Mouse (Mus musculus): ENCODE results near the gene Asdurf. TPM values are rescaled to one million over a fixed set of nuclear protein-coding genes. Genes with fewer than 3 reads are reported as not detected.

The Asdurf gene
- polyA plus RNA-seq, 1 experiment from 2014 or later, result 5.8 TPM

DNA sequence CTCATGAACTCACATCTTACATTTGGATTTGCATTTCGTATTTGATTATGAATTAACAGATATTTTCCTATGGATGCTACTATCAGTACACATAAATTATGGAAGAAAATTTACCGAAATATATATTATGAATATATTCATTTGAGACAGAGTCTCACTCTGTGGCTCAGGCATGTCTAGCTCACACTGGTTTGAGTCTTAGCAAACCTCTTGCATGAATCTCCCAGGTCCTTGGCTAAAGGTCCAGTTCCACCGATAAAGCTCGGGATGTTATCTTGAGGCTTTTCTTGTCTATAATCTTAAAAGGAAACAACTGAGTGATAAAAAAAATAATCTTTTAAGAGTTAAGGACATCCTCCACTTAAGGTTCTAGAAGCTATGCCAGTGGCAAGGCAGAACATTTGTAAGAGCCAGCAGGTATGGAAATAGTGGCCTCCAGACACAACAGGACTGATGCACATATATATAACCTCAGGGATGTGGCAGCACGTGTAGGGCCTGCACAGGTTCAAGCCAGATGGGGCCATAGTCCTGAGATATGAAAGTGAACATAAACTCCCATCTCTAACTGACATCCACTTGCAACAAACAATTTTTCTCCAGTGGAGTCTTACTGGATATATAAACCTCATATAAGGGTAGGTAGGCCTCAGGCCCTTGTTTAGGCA, 27.5 kb downstream of the Asdurf start:
- no peak overlapping the region for H3K4me2 ChIP-seq (replicated peaks)

DNA sequence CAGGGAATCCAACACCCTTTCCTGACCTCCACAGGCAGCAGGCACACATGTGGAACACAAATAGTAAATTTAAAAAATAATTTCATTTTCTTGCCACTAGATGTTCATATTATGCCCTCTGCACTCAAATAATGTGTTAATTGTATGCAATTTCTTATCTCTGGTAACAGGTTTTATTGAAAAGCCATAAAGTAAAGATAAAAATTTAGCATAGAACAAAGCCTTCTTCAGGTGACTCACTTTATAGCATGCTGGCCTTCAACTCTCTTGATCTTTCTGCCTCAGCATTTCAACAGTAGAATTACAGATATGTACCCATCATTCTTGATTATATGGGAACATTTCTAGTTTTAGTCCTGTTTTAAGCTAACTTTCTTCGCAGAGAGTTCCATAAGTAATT, 28.1 kb downstream of the Asdurf start:
- Histone ChIP-seq H3K27me3 (no peaks in the 10 kb centered on the region), H3K9ac (replicated peaks) (no peak overlapping the region), H3K4me2 (replicated peaks) (no peak overlapping the region), H3K4me1 (replicated peaks) (no peaks in the 10 kb centered on the region), H3K27ac (no peak overlapping the region), H3K36me3 (peaks cover 16% of the 10 kb centered on the region), H3K9me3 (no peaks in the 10 kb centered on the region), H3K4me3 (replicated peaks) (no peak overlapping the region)
- 100% methylated on average over 1 of the region's 1 CpGs for WGBS
- no peak for ATAC-seq

More for the DNA sequence above, 27.5 kb downstream of the Asdurf start:
- H3K27ac ChIP-seq, result no peak overlapping the region
- no peak for ATAC-seq
- no peaks in the 10 kb centered on the region for H3K4me1 ChIP-seq (replicated peaks)
- no peaks in the 10 kb centered on the region for H3K9me3 ChIP-seq
- WGBS, result 97% methylated on average over 5 of the region's 5 CpGs
- no peaks in the 10 kb centered on the region for H3K27me3 ChIP-seq
- no peak overlapping the region for H3K9ac ChIP-seq (replicated peaks)
- peaks cover 15% of the 10 kb centered on the region for H3K36me3 ChIP-seq
- no peak overlapping the region for H3K4me3 ChIP-seq (replicated peaks)

DNA sequence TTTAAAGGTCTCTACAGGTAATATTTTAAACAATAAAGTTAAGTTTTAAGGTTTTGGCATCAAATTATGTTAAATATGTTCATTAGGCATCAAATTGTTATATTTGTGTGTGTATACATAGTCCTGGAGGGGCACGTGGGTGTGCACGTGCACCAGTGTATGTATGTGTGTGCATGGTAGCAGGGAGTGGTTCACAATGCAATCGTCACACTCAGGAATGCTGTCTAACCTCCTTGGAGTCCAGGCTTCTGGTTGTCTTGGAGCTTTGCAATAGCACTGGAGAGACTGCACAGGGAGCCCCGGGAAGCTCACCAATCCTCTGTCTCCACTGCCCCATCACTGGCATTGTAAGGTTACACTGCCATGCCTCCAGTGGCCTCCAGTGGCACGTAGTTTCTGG, 29.2 kb downstream of the Asdurf start:
- Histone ChIP-seq H3K27me3 (no peaks in the 10 kb centered on the region), H3K27ac (no peak overlapping the region), H3K36me3 (peaks cover 20% of the 10 kb centered on the region), H3K9ac (replicated peaks) (no peak overlapping the region), H3K9me3 (no peaks in the 10 kb centered on the region), H3K4me1 (replicated peaks) (no peaks in the 10 kb centered on the region), H3K4me2 (replicated peaks) (no peak overlapping the region), H3K4me3 (replicated peaks) (no peak overlapping the region)
- 94% methylated on average over 5 of the region's 5 CpGs for WGBS
- ATAC-seq, result no peak

DNA sequence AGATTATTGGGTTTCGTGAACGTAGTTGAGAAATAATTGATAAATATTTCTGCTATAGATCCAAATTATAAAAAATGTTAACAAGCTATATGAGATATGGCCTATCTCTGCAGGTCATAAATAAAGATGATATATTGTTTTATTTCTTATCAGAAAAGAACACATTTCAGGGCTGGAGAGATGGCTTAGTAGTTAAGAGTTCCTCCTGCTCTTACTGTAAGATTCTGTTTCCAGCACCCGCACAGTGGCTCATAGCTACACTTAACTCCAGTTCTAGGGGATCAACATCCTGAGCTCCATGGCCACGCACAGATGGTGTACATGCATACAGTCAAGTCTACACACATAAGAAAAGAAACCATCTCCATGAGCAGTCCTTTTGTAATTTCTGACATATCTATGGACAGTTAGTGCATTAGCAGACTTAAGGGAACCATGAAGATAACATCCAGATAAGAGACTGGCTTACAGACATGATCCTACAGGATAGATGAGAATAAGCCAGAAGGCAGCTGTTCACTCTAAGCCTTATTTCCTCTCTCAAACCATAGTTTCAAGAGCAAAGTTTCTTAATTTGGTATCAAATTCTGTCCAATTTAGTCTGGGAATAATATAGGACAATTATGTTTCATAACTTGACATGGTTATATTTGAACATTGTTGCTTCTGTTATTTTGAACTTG, 30.6 kb downstream of the Asdurf start:
- WGBS, result 97% methylated on average over 4 of the region's 4 CpGs

DNA sequence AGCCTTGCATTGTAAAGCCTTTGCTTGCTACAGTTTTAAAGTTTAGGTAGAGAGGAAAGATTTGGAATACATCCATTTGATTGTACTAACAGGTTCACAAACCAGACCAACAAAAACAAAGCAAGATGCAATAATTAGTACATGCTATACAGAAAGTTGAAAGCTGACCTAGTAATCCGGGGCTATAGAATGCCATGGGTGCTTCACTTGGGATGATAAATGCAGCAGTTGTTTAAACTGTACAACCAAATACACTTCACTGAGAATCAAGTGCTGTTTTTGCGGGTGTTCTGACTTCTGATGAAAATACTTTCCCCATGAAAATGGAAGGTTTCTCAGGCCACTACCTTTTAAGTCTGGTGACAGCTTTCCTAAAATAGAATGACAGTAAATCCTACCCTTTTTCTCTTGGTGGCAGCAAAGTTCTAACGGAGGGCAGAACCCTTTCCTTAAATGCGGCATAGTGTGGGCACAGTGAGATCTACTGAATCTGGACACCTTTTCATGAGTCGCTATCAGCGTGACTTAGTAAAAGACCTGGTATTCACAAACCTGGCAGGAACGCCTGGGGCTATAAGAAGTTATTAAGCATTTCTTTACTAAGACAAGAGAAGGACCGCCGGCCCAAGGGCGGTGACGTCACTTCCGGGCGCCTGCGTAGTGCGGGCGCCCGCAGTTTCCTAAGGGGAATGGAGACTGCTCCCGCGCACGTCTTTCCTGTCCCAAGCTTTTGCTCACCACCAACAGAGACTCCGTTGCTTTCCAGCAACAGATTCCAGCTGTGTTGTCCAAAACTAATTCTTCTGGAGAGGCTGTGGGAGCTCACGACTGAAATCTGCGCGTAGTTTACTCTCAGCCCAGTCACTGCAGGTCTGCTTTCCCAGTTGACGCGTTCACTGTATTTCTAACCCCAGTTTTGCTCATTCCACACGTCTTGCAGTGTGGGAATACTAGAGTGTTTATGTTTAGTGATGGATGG, 39.1 kb downstream of the Asdurf start, which contains the start of gene Osgepl1:
Gene Osgepl1 (plus strand): TSS at position 636 of the 979 bp plus-strand sequence.
- peak within 1 kb of the TSS; percentile 71 for H3K4me3 ChIP-seq (replicated peaks)
- peak; percentile 99 for ATAC-seq
- peaks cover 31% of the 10 kb centered on the region for H3K36me3 ChIP-seq
- peak within 1 kb of the TSS; percentile 83 for H3K27ac ChIP-seq
- H3K27me3 ChIP-seq, result no peaks in the 10 kb centered on the region
- H3K4me1 ChIP-seq (replicated peaks), result peaks cover 10% of the 10 kb centered on the region
- no peaks in the 10 kb centered on the region for H3K9me3 ChIP-seq
- peak within 1 kb of the TSS; percentile 81 for H3K9ac ChIP-seq (replicated peaks)
- WGBS, result 3% methylated on average over 27 of the region's 27 CpGs
- H3K4me2 ChIP-seq (replicated peaks), result peak within 1 kb of the TSS; percentile 65

More for the DNA sequence above, 30.6 kb downstream of the Asdurf start:
- H3K27ac ChIP-seq, result no peak overlapping the region
- H3K4me3 ChIP-seq (replicated peaks), result no peak overlapping the region
- H3K9me3 ChIP-seq, result no peaks in the 10 kb centered on the region
- no peak overlapping the region for H3K4me2 ChIP-seq (replicated peaks)
- H3K27me3 ChIP-seq, result no peaks in the 10 kb centered on the region
- no peak overlapping the region for H3K9ac ChIP-seq (replicated peaks)
- ATAC-seq, result no peak
- H3K36me3 ChIP-seq, result peaks cover 33% of the 10 kb centered on the region
- H3K4me1 ChIP-seq (replicated peaks), result no peaks in the 10 kb centered on the region

DNA sequence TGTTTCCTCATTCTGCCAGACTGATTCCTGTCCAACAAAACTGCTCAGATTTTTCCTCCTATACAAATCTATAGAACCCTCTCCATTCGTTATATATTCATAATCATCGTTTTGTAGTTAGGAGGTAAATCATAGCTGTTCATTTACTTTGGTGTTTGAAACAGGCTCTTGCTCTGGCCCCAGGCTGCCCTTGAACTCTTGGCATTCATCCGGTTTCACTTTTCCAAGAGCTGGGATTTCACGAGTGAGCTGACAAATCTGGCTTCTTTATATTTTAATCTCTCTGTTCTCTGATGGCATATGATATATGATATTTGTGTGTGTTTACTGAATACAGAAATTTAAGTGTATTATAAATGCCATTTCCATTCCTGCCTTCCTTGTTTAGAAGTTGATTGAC, 51.9 kb downstream of the Asdurf start:
- no peak overlapping the region for H3K4me3 ChIP-seq (replicated peaks)
- H3K9me3 ChIP-seq, result no peaks in the 10 kb centered on the region
- H3K4me2 ChIP-seq (replicated peaks), result no peak overlapping the region
- no peak overlapping the region for H3K27ac ChIP-seq
- H3K4me1 ChIP-seq (replicated peaks), result peaks cover 8% of the 10 kb centered on the region
- H3K36me3 ChIP-seq, result peaks cover 13% of the 10 kb centered on the region
- H3K9ac ChIP-seq (replicated peaks), result no peak overlapping the region
- WGBS, result 93% methylated on average over 4 of the region's 4 CpGs
- no peaks in the 10 kb centered on the region for H3K27me3 ChIP-seq
- no peak for ATAC-seq

Other genes with a start within 250 kb of the Asdurf start
- not detected in 2 replicates for gene 1700019A02Rik, start 165.0 kb downstream of the Asdurf start, polyA plus RNA-seq (2015; fragmentation: Nextera tagmentation; extraction: Ambion mirVana)
- 10.3 and 11.6 TPM in 2 replicates for gene Pms1, start 55.6 kb downstream of the Asdurf start, polyA plus RNA-seq (2015; fragmentation: Nextera tagmentation; extraction: Ambion mirVana)
- gene Ormdl1, start 55.5 kb downstream of the Asdurf start, polyA plus RNA-seq (2015; fragmentation: Nextera tagmentation; extraction: Ambion mirVana), result 75.2 and 77.8 TPM in 2 replicates
- gene Gm28778, start 55.5 kb downstream of the Asdurf start, polyA plus RNA-seq (2015; fragmentation: Nextera tagmentation; extraction: Ambion mirVana), result not detected in 2 replicates
- 21.6 and 24.1 TPM in 2 replicates for gene Osgepl1, start 39.0 kb downstream of the Asdurf start, polyA plus RNA-seq (2015; fragmentation: Nextera tagmentation; extraction: Ambion mirVana)
- gene Gm28551, start within 50 bp of the Asdurf start, polyA plus RNA-seq (2015; fragmentation: Nextera tagmentation; extraction: Ambion mirVana), result 1.9 and 2.0 TPM in 2 replicates
- gene Asnsd1, start 133 bp upstream of the Asdurf start, polyA plus RNA-seq (2015; fragmentation: Nextera tagmentation; extraction: Ambion mirVana), result 67.9 and 71.7 TPM in 2 replicates

Measured in midbrain, embryonic 13.5 days (tissue).